Mouse (Mus musculus): ENCODE data around the gene Exoc3l. TPM values are rescaled to one million over a fixed set of nuclear protein-coding genes. Genes with fewer than 3 reads are reported as not detected.
A peak's percentile ranks its signal among the peaks of the same experiment; 100 is the strongest.
"Not testable (repeated sequence)": the region's sequence is repeated elsewhere in the genome, so short reads cannot be mapped to it uniquely, and the experiment has no call there.

Gene Exoc3l
- total RNA-seq, 2 experiments from 2014 or later: 7.1 TPM; not detected in 1

DNA sequence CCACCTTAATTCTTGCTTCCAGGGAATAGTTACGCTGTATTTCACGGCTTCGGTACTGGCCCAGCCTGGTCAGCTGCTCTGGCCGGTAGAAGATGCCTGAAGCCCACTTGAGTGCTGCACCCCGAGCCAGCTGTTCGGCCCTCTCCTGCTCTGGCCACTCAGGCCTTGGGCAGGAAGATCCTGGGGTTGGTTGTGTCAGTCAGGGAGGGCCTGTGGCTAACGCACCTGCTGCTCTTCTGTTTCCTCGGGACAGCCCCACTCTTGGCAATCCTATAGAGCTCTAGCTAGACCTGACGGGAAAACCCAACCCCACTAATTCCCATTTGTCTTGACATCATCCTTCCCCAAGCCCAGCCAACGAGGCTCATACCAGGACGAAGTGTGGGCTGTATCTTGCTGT lies 645 bp downstream of the Exoc3l start:
- ATAC-seq (replicated peaks; ENCODE audit: low FRiP score, low TSS enrichment, poor library complexity, severe bottlenecking): no peak

DNA sequence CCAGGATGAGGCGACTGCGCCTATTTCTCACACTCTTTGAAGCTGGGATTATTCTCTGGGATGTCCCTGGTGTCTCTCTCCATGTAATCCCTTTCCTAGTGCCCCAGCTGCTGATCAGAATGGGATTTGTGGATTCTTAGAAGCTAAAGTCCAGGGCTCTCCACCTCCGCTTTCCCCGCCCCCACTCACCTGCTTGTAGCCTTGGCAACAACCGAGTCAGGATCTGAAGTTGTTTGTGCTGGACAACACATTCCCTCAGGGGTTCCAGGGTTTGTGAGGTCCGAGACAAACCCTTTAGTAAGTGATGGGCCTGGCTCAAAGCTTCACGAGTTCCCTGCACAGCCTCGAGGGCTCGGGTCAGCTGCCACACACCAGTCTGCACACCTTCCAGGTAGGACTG lies 1.1 kb downstream of the Exoc3l start:
- no peak for ATAC-seq (replicated peaks; ENCODE audit: low FRiP score, low TSS enrichment, poor library complexity, severe bottlenecking)

DNA sequence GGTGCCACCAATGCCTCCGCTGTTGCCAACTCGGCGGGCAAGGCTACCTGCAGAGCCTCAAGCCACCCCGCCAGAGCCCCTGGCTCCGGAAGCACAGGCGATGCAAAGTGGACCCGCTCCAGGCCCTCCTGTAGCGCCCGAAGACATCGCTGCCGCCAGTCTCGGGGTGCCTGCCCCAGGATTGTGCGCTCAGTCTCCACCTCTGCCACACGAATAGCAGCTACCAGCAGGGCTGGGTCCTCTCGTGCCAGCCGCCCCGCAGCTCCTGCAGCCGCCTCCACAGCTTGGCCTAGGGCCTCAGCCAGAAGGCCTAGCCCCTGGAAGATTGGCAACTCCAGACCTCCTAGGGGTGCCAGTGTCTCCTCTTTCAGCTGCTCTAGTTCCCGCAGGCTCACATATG lies 2.5 kb downstream of the Exoc3l start:
- ATAC-seq (replicated peaks; ENCODE audit: low FRiP score, low TSS enrichment, poor library complexity, severe bottlenecking): no peak

DNA sequence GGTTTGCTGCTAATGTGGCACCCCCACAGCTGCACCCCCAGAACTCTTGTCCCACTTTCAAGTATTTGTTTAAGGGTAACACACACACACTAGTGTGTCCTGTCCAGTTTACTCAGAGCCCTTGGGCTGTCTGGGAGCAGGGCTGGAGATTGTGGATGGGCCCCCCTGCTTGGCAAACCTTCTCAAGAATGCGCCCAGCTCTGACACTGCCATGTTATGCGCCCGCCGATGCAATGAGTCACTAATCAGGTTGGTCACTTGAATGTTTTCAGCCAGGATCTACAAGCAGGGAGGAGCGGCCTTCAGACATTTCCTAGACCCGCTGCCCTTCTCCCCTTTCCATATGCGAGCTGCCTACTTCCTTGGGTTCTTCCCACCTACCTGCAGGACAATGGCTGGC lies 3.4 kb downstream of the Exoc3l start:
- no peak for ATAC-seq (replicated peaks; ENCODE audit: low FRiP score, low TSS enrichment, poor library complexity, severe bottlenecking)

DNA sequence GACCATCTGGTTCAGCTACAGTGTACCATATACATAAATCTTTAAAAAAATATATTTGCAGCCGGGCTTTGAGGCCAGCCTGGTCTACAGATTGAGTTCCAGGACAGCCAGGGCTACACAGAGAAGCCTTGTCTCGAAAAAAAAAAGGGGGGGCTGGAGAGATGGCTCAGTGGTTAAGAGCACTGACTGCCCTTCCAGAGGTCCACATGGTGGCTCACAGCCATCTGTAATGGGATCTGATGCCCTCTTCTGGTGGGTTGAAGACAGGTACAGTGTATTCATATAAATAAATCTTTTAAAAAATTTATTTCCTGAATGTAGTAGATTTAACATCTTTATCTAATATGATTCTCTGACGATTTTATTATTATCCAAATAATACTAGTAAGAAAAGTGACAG lies 4.1 kb downstream of the Exoc3l start:
- not testable (repeated sequence) for ATAC-seq (replicated peaks; ENCODE audit: low FRiP score, low TSS enrichment, poor library complexity, severe bottlenecking)

DNA sequence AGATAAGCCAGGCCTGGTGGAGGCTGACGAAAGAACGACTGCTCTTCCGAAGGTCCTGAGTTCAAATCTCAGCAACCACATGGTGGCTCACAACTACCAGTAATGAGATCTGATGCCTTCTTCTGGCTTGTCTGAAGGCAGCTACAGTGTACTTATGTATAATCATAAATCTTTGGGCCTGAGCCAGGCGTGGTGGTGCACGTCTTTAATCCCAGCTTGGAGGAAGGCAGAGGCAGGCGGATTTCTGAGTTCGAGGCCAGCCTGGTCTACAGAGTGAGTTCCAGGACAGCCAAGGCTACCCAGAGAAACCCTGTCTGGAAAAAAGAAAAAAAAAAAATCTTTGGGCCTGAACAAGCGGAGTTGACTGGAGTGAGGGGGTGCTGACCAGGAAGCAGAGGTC lies 4.5 kb downstream of the Exoc3l start:
- not testable (repeated sequence) for ATAC-seq (replicated peaks; ENCODE audit: low FRiP score, low TSS enrichment, poor library complexity, severe bottlenecking)

DNA sequence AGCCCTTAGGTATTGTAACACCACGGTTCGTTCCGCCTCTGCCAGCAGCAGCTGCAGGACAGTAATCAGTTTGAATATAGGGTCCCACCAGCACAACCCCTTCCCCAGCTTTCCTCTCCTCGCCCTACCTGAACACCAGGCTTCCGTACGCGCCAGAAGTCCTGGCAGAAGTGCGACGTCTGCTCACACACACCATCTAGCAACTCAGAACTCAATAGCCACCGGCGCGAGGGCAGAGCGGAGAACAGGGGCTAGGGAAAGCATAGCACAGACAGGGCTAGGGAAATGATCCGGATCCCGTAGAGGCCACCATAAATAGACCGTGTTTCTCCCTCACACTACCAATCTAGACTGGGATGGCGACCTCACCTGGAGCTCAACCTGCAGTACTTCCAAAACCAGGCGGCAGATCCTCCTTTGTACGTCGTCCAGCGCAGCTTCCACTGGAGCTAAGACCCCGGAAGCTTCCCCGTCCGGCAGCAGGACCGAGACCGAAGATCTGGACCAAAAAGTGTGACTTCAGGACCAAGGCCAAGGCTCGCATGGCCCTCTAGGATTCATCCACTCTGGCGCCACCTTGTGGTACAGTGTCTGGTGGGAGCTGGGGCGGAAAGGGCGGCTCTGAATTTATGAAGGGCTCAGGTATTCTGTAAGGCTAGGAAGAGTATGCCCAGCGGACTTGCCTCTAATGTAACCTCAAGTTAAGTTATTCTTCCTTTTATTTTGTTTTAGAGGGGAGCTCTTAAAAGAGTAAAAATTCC lies 5.2 kb downstream of the Exoc3l start:
- ATAC-seq (replicated peaks; ENCODE audit: low FRiP score, low TSS enrichment, poor library complexity, severe bottlenecking): peak; percentile 42

DNA sequence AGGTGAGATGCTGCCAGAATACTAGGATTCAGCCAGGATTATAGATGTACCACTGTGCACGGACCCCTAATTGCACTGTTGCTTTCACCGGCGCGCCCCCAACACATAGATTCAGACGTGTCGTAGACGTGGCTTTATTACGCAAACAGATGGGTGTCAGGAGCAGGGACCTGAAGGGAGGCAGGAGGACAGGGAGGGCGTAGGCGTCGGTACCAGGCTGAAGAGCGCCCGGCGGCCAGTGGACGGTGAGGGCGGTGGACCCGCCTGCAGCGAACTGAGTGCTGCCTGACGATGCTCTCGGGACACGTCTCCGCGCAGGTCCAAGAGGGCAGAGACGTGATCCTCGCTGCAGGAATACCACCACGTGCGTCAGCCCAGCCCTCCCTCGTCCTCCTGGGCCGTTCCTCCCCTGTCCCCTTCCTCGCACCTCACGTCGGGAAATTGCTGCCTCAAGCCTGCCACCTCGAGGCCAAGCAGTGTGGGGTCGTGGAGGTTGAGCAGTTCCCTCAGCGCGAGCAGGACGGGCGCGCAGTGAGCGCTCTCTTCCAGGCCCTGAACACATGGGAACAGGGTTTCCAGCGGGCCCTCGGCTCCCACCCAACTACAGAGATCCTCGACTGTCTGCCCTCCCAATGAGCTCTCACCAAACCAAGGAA lies 6.0 kb downstream of the Exoc3l start, which contains the start of gene 4931428F04Rik:
Gene 4931428F04Rik, minus strand, starts transcription at position 60 of the 656 bp plus-strand sequence.
- ATAC-seq (replicated peaks; ENCODE audit: low FRiP score, low TSS enrichment, poor library complexity, severe bottlenecking): peak; percentile 14

DNA sequence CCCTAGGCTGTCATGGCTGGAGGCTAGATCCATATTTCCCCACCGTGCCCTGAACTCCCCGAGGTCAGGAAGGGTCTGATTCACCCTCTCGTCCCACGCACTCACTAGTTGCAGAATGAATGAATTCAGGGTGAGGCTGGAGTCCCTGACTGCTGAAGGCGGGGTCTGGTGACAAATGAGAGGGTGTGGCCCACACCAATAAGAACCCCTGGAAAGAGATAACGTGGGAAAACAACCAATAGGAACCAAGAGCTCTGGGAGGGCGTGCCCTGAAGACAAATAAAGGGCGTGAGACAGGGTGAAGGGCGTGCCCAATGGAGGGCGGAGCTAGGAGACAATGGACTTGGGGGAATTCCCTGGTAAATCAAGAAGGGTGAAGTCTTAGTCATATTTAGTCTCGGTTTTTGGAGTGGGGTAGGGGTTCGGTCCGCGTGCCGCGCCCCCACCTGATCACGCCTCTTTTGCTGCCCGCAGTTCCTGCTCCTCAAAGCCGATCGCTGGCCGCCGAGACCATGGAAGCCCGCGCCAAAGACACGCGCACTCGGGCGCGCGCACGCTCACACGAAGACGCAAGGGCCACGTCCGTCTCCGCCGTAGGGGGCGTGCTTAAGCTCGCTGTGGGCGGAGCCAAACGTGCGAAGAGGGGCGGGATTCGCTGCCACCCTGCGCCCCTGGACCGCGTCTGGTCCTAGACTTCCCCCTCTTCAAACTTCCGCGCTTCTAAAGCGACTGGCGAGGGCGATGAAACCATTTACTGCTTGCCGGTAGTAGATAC lies 6.8 kb downstream of the Exoc3l start:
- ATAC-seq (replicated peaks; ENCODE audit: low FRiP score, low TSS enrichment, poor library complexity, severe bottlenecking): peak; percentile 88

DNA sequence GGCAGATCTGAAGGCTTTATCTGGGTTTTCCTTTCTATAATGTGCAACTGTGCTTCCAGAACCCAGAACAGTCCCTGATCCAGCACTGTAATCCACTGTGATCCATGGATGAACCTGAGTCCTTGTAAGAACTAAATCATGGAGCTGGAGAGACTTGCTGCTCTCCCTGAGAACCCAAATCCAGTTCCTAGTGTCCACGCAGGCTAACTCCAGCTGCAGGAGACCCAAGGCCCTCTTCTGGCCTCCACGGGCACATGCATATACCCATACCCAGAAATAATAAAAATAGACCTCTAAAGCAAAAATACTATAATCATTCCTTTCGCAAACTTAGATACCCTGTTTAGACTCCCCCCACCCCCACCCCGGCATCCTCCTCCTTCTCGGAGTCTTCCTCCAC lies 7.7 kb downstream of the Exoc3l start:
- ATAC-seq (replicated peaks; ENCODE audit: low FRiP score, low TSS enrichment, poor library complexity, severe bottlenecking): no peak

DNA sequence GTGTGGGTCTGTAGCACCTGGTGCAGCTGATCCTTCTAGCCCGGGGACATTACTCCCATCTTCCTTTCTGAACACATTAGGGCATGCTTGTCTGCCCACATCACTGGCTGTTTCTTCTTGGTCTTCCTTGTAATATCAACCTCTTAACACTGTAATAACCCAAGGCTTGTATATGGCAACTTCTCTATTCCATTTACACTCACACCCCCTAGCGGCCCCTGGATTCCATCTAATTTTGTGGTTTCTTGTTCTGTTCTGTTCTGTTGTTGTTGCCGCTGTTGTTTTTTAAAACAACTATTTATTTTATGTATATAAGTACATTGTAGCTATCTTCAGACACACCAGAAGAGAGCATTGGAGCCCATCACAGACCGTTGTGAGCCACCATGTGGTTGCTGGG lies 9.0 kb downstream of the Exoc3l start:
- ATAC-seq (replicated peaks; ENCODE audit: low FRiP score, low TSS enrichment, poor library complexity, severe bottlenecking): no peak

DNA sequence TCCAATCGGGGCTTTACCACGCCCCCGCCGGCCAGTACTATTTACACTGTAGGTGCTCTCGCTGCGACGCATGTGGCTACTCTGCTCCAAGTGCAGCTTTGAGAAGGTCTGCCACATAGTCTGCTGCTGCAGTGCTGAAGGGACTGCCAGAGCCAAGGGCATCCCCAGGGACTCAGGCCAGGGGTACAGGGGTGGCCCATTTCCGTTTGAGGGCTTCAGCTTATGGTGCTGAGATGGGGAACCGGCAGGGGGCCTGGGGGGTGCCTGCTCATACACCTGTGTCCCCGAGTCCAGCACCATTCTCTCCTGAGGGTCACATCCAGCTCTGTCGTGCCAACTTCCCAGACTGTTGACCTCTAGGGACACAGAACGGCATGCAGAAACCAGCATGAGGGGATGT lies 10.4 kb downstream of the Exoc3l start:
- no peak for ATAC-seq (replicated peaks; ENCODE audit: low FRiP score, low TSS enrichment, poor library complexity, severe bottlenecking)

DNA sequence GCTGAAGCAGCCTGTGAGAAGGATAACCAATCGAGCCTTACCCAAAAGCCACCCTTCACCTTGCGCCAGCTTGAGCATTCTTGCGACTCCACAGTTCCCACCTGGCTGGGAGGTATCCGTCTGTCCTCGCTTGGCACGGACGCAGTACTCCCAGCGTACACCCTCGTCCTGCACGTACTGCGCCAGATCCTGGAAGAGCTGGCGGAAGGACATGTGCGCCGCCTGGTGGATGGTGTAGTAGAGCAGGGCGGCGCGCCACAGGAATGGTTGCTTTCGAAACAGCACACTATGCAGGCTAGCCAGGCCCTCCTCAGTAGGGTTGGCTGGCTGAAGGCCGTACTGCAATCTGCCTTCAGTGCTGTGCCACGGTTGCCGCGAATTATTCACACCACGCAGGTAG lies 12.8 kb downstream of the Exoc3l start:
- ATAC-seq (replicated peaks; ENCODE audit: low FRiP score, low TSS enrichment, poor library complexity, severe bottlenecking): peak; percentile 35

DNA sequence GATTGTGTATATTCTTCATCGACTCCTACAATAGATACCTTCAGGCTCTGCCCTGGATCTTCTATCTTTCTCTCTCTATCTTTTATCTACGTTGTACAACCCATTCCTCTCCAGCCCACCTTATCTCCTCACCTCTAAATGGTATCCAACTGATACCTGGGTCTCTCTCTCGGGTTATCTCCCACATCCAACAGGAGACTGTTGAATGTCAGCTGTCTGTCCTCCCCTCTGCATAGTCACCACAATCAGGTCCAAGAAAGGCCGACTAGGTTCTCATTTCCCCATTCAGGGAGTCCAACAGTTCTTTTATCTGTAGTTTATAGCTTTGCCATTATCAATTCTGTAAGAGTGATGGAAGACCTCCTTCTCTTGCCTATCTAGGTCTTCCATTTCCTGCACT lies 13.7 kb downstream of the Exoc3l start:
- ATAC-seq (replicated peaks; ENCODE audit: low FRiP score, low TSS enrichment, poor library complexity, severe bottlenecking): no peak

DNA sequence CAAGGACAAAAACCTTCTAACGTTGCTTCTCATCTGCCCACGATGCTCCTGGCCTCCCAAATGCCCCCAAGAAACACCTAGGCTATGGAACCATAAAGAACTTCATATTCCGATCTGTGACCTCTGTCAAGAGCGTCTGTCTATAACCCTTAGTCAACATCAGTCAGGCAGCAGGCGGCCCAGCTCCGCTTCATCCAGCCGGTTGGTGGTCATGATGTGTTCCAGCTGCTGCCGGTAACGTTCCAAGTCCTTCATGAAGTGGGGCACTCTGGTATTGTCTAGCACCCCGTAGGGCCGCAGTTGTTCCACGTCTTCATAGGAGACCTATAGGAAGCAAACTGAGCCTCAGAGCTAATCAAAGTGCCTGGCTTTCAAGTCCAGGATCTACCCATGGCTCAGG lies 14.1 kb downstream of the Exoc3l start:
- no peak for ATAC-seq (replicated peaks; ENCODE audit: low FRiP score, low TSS enrichment, poor library complexity, severe bottlenecking)

DNA sequence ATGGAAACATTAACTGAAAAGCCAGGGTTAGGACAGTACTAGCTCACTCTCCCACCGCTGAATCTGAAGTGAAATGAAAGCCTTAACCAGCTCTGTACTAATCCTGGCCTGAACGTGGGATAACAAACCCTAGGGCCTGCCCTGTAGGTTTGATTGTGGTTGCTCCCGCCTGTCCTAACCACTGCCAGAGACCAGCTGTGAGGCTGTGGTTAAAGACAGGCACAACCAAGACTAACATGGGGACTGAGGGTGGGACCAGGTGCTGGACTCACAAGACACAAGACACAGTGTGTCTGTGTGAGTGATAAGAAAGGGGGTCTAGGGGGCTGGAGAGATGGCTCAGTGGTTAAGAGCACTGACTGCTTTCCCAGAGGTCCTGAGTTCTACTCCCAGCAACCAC lies 15.3 kb downstream of the Exoc3l start:
- ATAC-seq (replicated peaks; ENCODE audit: low FRiP score, low TSS enrichment, poor library complexity, severe bottlenecking): no peak

DNA sequence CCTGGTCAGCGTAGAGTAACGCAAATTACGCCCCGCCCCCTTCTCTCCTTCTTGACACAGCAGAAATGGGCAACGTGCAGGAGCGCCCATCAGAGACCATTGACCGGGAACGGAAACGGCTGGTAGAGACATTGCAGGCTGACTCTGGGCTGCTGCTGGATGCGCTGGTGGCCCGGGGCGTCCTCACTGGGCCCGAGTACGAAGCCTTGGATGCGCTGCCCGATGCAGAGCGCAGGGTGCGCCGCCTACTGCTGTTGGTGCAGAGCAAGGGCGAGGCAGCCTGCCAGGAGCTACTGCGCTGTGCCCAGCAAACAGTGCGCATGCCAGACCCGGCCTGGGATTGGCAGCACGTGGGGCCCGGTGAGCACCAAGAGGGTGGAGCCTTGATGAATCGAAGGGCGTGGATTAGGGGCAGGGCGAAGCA lies 17.0 kb downstream of the Exoc3l start:
- peak; percentile 83 for ATAC-seq (replicated peaks; ENCODE audit: low FRiP score, low TSS enrichment, poor library complexity, severe bottlenecking)

DNA sequence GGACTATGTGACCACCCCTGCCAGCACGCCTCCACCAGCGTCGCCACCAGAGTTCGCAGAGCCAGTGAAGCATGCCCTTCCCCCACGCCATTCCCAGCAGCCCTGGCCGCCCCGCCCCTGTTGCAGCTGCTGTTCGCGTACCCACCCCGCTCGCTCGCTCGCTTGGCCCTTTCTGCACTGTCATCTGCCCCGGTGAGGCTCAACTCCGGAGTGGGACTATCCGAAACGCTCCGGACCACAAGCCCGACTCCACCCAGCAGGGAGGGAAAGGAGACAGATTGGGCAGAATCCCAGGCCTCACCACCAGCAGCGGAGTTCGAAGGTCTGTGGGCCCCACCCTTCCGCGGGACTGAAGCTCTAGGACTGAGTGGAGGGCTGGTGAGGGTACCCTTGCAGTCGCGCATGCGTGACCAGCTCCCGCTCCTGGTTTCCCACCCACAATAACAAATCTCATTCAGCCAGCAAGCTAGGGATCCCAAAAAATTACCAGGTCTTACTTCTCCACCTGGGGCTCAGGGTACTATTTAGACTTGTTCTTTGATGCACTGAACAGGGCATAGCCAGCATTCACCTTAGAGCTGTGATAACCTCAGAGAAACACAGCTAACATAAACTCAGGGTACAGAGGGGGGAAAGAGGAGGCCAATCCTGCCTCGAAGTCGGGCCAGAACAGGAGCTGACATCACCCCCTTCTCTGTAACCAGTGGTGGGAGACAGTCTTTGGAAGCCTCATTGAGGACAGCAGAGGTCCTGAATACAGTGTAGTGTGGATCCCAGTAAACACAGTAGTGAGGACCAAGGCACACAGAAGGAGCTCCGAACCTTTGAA lies 19.4 kb downstream of the Exoc3l start:
- ATAC-seq (replicated peaks; ENCODE audit: low FRiP score, low TSS enrichment, poor library complexity, severe bottlenecking): peak; percentile 58

DNA sequence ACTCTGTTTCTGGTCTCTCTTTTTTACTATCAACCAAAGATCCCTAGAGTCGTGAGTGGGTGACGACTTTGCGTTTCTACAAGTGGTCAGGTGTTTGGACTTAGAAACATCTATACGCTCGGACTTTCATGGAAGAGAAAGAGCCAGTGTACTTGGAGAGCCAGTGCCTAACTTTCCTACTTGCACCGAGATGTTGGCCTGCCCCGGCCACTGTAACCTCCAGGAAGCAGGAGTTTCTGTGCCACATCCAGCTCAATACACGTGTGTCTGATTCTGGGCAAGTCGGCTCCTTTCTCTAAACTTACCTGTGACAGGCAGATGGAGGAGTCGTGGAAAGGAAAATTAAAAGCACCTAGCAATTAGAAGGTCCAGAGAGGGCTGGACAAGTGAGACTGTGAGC lies 20.1 kb downstream of the Exoc3l start, which contains the start of gene Nol3:
Gene Nol3, plus strand, starts transcription at position 301 of the 400 bp plus-strand sequence.
- no peak for ATAC-seq (replicated peaks; ENCODE audit: low FRiP score, low TSS enrichment, poor library complexity, severe bottlenecking)

All from megakaryocyte-erythroid progenitor cell, adult 5-6 weeks (primary cell).